Mouse (Mus musculus) brain, embryonic 14.5 days (tissue): ENCODE results near the gene Alk.

Experiments
- CTCF ChIP-seq: fragments of 200-500 bp; IDR thresholded peaks from 2 replicates; pipeline ENCODE4 v1.5.1; 2012; ENCODE audit warnings: inconsistent platforms, mild to moderate bottlenecking, moderate library complexity, borderline replicate concordance; ENCODE audit not compliant: insufficient read depth, insufficient read length; ENCODE audit errors: extremely low read depth
- POLR2A ChIP-seq: fragments of 200-500 bp; IDR thresholded peaks from 2 replicates; pipeline ENCODE4 v1.6.1; 2012; ENCODE audit warnings: mild to moderate bottlenecking, inconsistent platforms, borderline replicate concordance; ENCODE audit not compliant: poor library complexity, insufficient read depth, insufficient read length, severe bottlenecking; ENCODE audit errors: extremely low read depth

DNA sequence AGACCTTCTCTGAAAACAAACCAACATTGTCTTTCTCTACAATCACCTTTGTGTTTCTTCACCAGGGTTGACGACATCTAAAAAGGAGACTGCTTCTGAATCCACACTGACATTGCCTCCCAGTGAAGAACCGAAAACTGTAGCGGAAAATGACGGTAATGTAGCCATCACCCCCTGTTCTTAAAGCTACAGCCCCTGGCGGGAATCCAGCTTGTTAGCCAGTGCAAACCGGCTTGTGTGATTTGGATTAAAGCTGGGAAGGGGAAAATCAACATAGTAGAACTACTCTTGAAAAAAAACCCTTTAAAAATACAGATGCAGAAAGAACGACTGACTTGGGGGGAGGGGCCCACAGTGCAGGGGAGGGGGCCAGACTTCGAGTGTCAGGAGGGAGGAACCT is 776.8 kb downstream of the Alk start:
- TF ChIP-seq CTCF (no peak), POLR2A (no peak)
